Mouse (Mus musculus): ENCODE measurements at regions not wholly inside any gene's neighbourhood (a gene's known extent, or its start where the extent isn't known, plus 50 kb on each side); places are given as distances from the start of the nearest gene placed in this dataset.

GRCm38 (mm10) chr14:24961721-24962120, 474.8 kb downstream of the Rps24 start:
- Histone ChIP-seq H3K36me3 (ENCODE audit: control insufficient read depth, insufficient read depth, low read length, poor library complexity, severe bottlenecking) (no peaks in the 10 kb centered on the region), H3K27ac (ENCODE audit: insufficient read depth, low read depth, low read length, poor library complexity, severe bottlenecking) (no peak overlapping the region), H3K9me3 (ENCODE audit: control insufficient read depth, insufficient read depth, low read depth, low read length) (no peaks in the 10 kb centered on the region), H3K4me1 (ENCODE audit: control insufficient read depth in 2 of 2, insufficient read depth in 2 of 2, low read length in 2 of 2, poor library complexity in 1 of 2) (no peaks in the 10 kb centered on the region), H3K9ac (ENCODE audit: insufficient read depth, low read depth, low read length, poor library complexity, severe bottlenecking) (no peak overlapping the region), H3K4me3 (ENCODE audit: insufficient read depth in 1 of 2, low read depth in 1 of 2, low read length in 2 of 2, poor library complexity in 1 of 2, severe bottlenecking in 1 of 2) (no peak overlapping the region)
- in situ Hi-C loops (cut with MboI; ENCODE audit: low sequenced_read_pairs in 2 of 2, unreplicated experiment in 2 of 2) = no loop called here
- TF ChIP-seq CHD2 (IDR thresholded peaks at IDR 0.05; ENCODE audit: low read depth, low read length) (no peak), ZNF384 (IDR thresholded peaks at IDR 0.05; ENCODE audit: low read depth, low read length) (no peak), HCFC1 (IDR thresholded peaks at IDR 0.05; ENCODE audit: borderline replicate concordance, insufficient read depth, low read length) (no peak), MAFK (IDR thresholded peaks at IDR 0.05; ENCODE audit: insufficient read depth, low read depth, low read length) (no peak), ZC3H11A (IDR thresholded peaks at IDR 0.05; ENCODE audit: borderline replicate concordance, low read depth, low read length) (no peak)
- DNase-seq (ENCODE audit: low read depth, low spot score) = no peak

- TF ChIP-seq HCFC1 (IDR thresholded peaks at IDR 0.05; ENCODE audit: borderline replicate concordance, insufficient read depth, low read length) = no peak
- no peak overlapping the region for H3K9ac ChIP-seq (ENCODE audit: insufficient read depth, low read depth, low read length, poor library complexity, severe bottlenecking)
- in situ Hi-C loops (cut with MboI; ENCODE audit: low sequenced_read_pairs in 2 of 2, unreplicated experiment in 2 of 2) = no loop called here
- H3K27ac ChIP-seq (ENCODE audit: insufficient read depth, low read depth, low read length, poor library complexity, severe bottlenecking) = no peak overlapping the region
- no peak for DNase-seq (ENCODE audit: low read depth, low spot score)
- no peak overlapping the region for H3K4me3 ChIP-seq (ENCODE audit: insufficient read depth in 1 of 2, low read depth in 1 of 2, low read length in 2 of 2, poor library complexity in 1 of 2, severe bottlenecking in 1 of 2)
- no peaks in the 10 kb centered on the region for H3K36me3 ChIP-seq (ENCODE audit: control insufficient read depth, insufficient read depth, low read length, poor library complexity, severe bottlenecking)
- H3K4me1 ChIP-seq (ENCODE audit: control insufficient read depth in 2 of 2, insufficient read depth in 2 of 2, low read length in 2 of 2, poor library complexity in 1 of 2) = no peaks in the 10 kb centered on the region
- H3K9me3 ChIP-seq (ENCODE audit: control insufficient read depth, insufficient read depth, low read depth, low read length) = no peaks in the 10 kb centered on the region
Measured at GRCm38 (mm10) chr14:24969584-24969983, 482.7 kb downstream of the Rps24 start.

- TF ChIP-seq CHD2 (IDR thresholded peaks at IDR 0.05; ENCODE audit: low read depth, low read length) (no peak), ZNF384 (IDR thresholded peaks at IDR 0.05; ENCODE audit: low read depth, low read length) (no peak), HCFC1 (IDR thresholded peaks at IDR 0.05; ENCODE audit: borderline replicate concordance, insufficient read depth, low read length) (no peak), ZC3H11A (IDR thresholded peaks at IDR 0.05; ENCODE audit: borderline replicate concordance, low read depth, low read length) (no peak), MAFK (IDR thresholded peaks at IDR 0.05; ENCODE audit: insufficient read depth, low read depth, low read length) (no peak)
- no peak for DNase-seq (ENCODE audit: low read depth, low spot score)
- in situ Hi-C loops (cut with MboI; ENCODE audit: low sequenced_read_pairs in 2 of 2, unreplicated experiment in 2 of 2) = no loop called here
Measured at GRCm38 (mm10) chr14:24972357-24972756, 485.4 kb downstream of the Rps24 start.

GRCm38 (mm10) chr14:24973039-24973438, 485.9 kb upstream of the Zmiz1 start:
- H3K4me3 ChIP-seq (ENCODE audit: insufficient read depth in 1 of 2, low read depth in 1 of 2, low read length in 2 of 2, poor library complexity in 1 of 2, severe bottlenecking in 1 of 2) = no peak overlapping the region
- H3K36me3 ChIP-seq (ENCODE audit: control insufficient read depth, insufficient read depth, low read length, poor library complexity, severe bottlenecking) = no peaks in the 10 kb centered on the region
- DNase-seq (ENCODE audit: low read depth, low spot score) = no peak
- in situ Hi-C loops (cut with MboI; ENCODE audit: low sequenced_read_pairs in 2 of 2, unreplicated experiment in 2 of 2) = no loop called here
- H3K9me3 ChIP-seq (ENCODE audit: control insufficient read depth, insufficient read depth, low read depth, low read length) = no peaks in the 10 kb centered on the region
- H3K9ac ChIP-seq (ENCODE audit: insufficient read depth, low read depth, low read length, poor library complexity, severe bottlenecking) = no peak overlapping the region
- H3K27ac ChIP-seq (ENCODE audit: insufficient read depth, low read depth, low read length, poor library complexity, severe bottlenecking) = no peak overlapping the region
- TF ChIP-seq HCFC1 (IDR thresholded peaks at IDR 0.05; ENCODE audit: borderline replicate concordance, insufficient read depth, low read length) (no peak), ZNF384 (IDR thresholded peaks at IDR 0.05; ENCODE audit: low read depth, low read length) (no peak), CHD2 (IDR thresholded peaks at IDR 0.05; ENCODE audit: low read depth, low read length) (no peak), ZC3H11A (IDR thresholded peaks at IDR 0.05; ENCODE audit: borderline replicate concordance, low read depth, low read length) (no peak), MAFK (IDR thresholded peaks at IDR 0.05; ENCODE audit: insufficient read depth, low read depth, low read length) (no peak)
- no peaks in the 10 kb centered on the region for H3K4me1 ChIP-seq (ENCODE audit: control insufficient read depth in 2 of 2, insufficient read depth in 2 of 2, low read length in 2 of 2, poor library complexity in 1 of 2)

More at GRCm38 (mm10) chr14:24972357-24972756, 485.4 kb downstream of the Rps24 start:
- no peaks in the 10 kb centered on the region for H3K9me3 ChIP-seq (ENCODE audit: control insufficient read depth, insufficient read depth, low read depth, low read length)
- H3K4me1 ChIP-seq (ENCODE audit: control insufficient read depth in 2 of 2, insufficient read depth in 2 of 2, low read length in 2 of 2, poor library complexity in 1 of 2) = no peaks in the 10 kb centered on the region
- no peak overlapping the region for H3K4me3 ChIP-seq (ENCODE audit: insufficient read depth in 1 of 2, low read depth in 1 of 2, low read length in 2 of 2, poor library complexity in 1 of 2, severe bottlenecking in 1 of 2)
- H3K27ac ChIP-seq (ENCODE audit: insufficient read depth, low read depth, low read length, poor library complexity, severe bottlenecking) = no peak overlapping the region
- no peaks in the 10 kb centered on the region for H3K36me3 ChIP-seq (ENCODE audit: control insufficient read depth, insufficient read depth, low read length, poor library complexity, severe bottlenecking)
- no peak overlapping the region for H3K9ac ChIP-seq (ENCODE audit: insufficient read depth, low read depth, low read length, poor library complexity, severe bottlenecking)

GRCm38 (mm10) chr14:24973591-24973990, 485.4 kb upstream of the Zmiz1 start:
- in situ Hi-C loops (cut with MboI; ENCODE audit: low sequenced_read_pairs in 2 of 2, unreplicated experiment in 2 of 2) = no loop called here
- no peak overlapping the region for H3K4me3 ChIP-seq (ENCODE audit: insufficient read depth in 1 of 2, low read depth in 1 of 2, low read length in 2 of 2, poor library complexity in 1 of 2, severe bottlenecking in 1 of 2)
- H3K9me3 ChIP-seq (ENCODE audit: control insufficient read depth, insufficient read depth, low read depth, low read length) = no peaks in the 10 kb centered on the region
- no peaks in the 10 kb centered on the region for H3K4me1 ChIP-seq (ENCODE audit: control insufficient read depth in 2 of 2, insufficient read depth in 2 of 2, low read length in 2 of 2, poor library complexity in 1 of 2)
- H3K27ac ChIP-seq (ENCODE audit: insufficient read depth, low read depth, low read length, poor library complexity, severe bottlenecking) = no peak overlapping the region
- H3K9ac ChIP-seq (ENCODE audit: insufficient read depth, low read depth, low read length, poor library complexity, severe bottlenecking) = no peak overlapping the region
- no peaks in the 10 kb centered on the region for H3K36me3 ChIP-seq (ENCODE audit: control insufficient read depth, insufficient read depth, low read length, poor library complexity, severe bottlenecking)
- no peak for TF ChIP-seq HCFC1 (IDR thresholded peaks at IDR 0.05; ENCODE audit: borderline replicate concordance, insufficient read depth, low read length)
- no peak for TF ChIP-seq CHD2 (IDR thresholded peaks at IDR 0.05; ENCODE audit: low read depth, low read length)
- no peak for TF ChIP-seq ZNF384 (IDR thresholded peaks at IDR 0.05; ENCODE audit: low read depth, low read length)
- no peak for TF ChIP-seq ZC3H11A (IDR thresholded peaks at IDR 0.05; ENCODE audit: borderline replicate concordance, low read depth, low read length)
- TF ChIP-seq MAFK (IDR thresholded peaks at IDR 0.05; ENCODE audit: insufficient read depth, low read depth, low read length) = no peak
- DNase-seq (ENCODE audit: low read depth, low spot score) = no peak
